Mouse (Mus musculus) gastrocnemius, adult 8-10 months (tissue): ENCODE data around the gene Cul4b. TPM values are rescaled to one million over a fixed set of nuclear protein-coding genes. Genes with fewer than 3 reads are reported as not detected.

ENCODE experiments used
- total RNA-seq, 4 experiments: library from RNA; stranded (reverse); gene quantifications; 2 replicates each; pipeline ENCODE4 v1.2.4; 2022

The Cul4b gene
- total RNA-seq, 4 experiments from 2014 or later, result 7.9 to 9.3 (median 8.5) TPM

Other genes with a start within 250 kb of the Cul4b start
- gene Lamp2, start 119.7 kb downstream of the Cul4b start, total RNA-seq, result 10 to 100 TPM; 51.2 to 62.6 (median 56.5) TPM
- gene Mcts1, start 24.4 kb upstream of the Cul4b start, total RNA-seq, result 10 to 100 TPM; 37.4 to 47.1 (median 43.6) TPM
- 10 to 100 TPM in 3 of 4 experiments, 1 to 10 TPM in 1; 9.6 to 12.6 (median 11.9) TPM for gene C1galt1c1, start 58.9 kb upstream of the Cul4b start, total RNA-seq
- gene 6030498E09Rik, start 196.5 kb upstream of the Cul4b start, total RNA-seq, result not detected